Mouse (Mus musculus): ENCODE results near the gene 2310022B05Rik.

The 2310022B05Rik gene

GRCm38 (mm10) chr8:124617266-124617869, 45.8 kb downstream of the 2310022B05Rik start:
- DNase-seq (ENCODE audit: inconsistent age in 2 of 2, low spot score in 1 of 2) = peak; percentile 74 to 95

- DNase-seq (ENCODE audit: inconsistent age in 2 of 2, low spot score in 1 of 2) = no peak
Observed at GRCm38 (mm10) chr8:124614325-124614724, 48.8 kb downstream of the 2310022B05Rik start.

GRCm38 (mm10) chr8:124608972-124609353, 54.2 kb downstream of the 2310022B05Rik start:
- DNase-seq (ENCODE audit: inconsistent age in 2 of 2, low spot score in 1 of 2) = no peak

- DNase-seq (ENCODE audit: inconsistent age in 2 of 2, low spot score in 1 of 2) = peak in 1 of 2 experiments; percentile 59
Observed at GRCm38 (mm10) chr8:124608239-124608971, 54.8 kb downstream of the 2310022B05Rik start.

DNA sequence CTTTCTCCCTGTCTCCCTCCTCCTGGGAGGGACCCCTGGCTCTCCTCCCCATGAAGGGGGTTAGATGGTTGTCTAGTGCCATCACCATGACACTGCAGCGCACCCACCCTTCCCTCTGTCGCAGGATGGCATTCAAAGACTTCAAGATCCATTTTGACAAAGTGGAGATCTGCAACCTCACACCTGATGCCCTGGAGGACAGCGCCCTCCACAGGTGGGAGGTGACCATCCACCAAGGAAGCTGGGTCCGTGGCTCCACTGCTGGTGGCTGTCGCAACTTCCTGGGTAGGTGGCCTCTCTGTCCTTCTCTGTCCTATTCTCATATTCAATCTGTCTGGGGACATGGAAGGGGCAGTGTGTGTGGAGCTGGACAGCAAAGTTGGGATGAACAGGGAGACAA, 59.1 kb downstream of the 2310022B05Rik start:
- DNase-seq (ENCODE audit: inconsistent age in 2 of 2, low spot score in 1 of 2) = peak; percentile 34 to 64

GRCm38 (mm10) chr8:124589393-124589792, 73.8 kb downstream of the 2310022B05Rik start:
- peak; percentile 71 to 86 for DNase-seq (ENCODE audit: inconsistent age in 2 of 2, low spot score in 1 of 2)

DNA sequence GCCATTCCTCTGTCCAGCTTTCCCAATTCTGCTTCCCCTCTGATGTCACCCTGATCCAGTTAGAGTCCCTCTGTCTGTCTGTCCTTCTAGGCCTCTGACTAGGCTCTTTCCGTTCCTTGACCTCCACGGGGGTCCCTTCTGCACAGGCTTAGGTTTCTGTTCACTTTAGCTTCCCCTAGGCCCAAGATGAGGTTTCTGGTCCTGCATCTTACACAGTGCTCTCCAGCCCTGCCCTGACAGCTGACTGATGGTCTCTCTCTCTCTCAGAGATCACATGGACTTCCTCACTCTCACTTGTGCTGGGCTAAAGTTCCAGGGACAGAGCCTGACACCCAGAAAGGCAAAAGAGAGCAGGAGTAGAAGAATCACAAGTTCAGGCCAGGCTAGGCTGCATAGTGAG, 76.6 kb downstream of the 2310022B05Rik start:
- DNase-seq (ENCODE audit: inconsistent age in 2 of 2, low spot score in 1 of 2) = no peak
